Mouse (Mus musculus) intestine, postnatal 0 days (tissue): ENCODE measurements around the gene Cd3eap. TPM values are rescaled to one million over a fixed set of nuclear protein-coding genes. Genes with fewer than 3 reads are reported as not detected.
A peak's percentile ranks its signal among the peaks of the same experiment; 100 is the strongest.

Experiments used
- ATAC-seq: fragments of 200-750 bp; cut with Nextera tagmentation; 2 replicates; pipeline ENCODE4 v1.8.0; 2017; ENCODE audit warnings: mild to moderate bottlenecking, moderate TSS enrichment, moderate library complexity
- H3K27ac ChIP-seq: fragments of 300-500 bp; sonication (generic); 2 replicates; pipeline ENCODE4 v1.5.1; 2014; ENCODE audit warnings: mild to moderate bottlenecking, low read depth, low read length, moderate library complexity
- H3K27me3 ChIP-seq: fragments of 300-500 bp; sonication (generic); replicated peaks from 2 replicates; pipeline ENCODE4 v1.6.1; 2014; ENCODE audit warnings: low read length, mixed read lengths; ENCODE audit not compliant: control insufficient read depth, insufficient read depth
- H3K36me3 ChIP-seq: fragments of 300-500 bp; sonication (generic); 2 replicates; pipeline ENCODE4 v1.6.1; 2014; ENCODE audit warnings: mild to moderate bottlenecking, moderate library complexity; ENCODE audit not compliant: control insufficient read depth, insufficient read depth
- H3K4me1 ChIP-seq: fragments of 300-500 bp; sonication (generic); replicated peaks from 2 replicates; pipeline ENCODE4 v1.6.1; 2014; ENCODE audit warnings: antibody characterized with exemption, low read length, mixed read lengths; ENCODE audit not compliant: control insufficient read depth, insufficient read depth
- H3K4me2 ChIP-seq: fragments of 300-500 bp; sonication (generic); replicated peaks from 2 replicates; pipeline ENCODE4 v1.6.1; 2014; ENCODE audit warnings: low read depth, mild to moderate bottlenecking, moderate library complexity
- H3K4me3 ChIP-seq: fragments of 300-500 bp; sonication (generic); 2 replicates; pipeline ENCODE4 v1.5.1; 2014; ENCODE audit warnings: low read depth, low read length
- H3K9ac ChIP-seq: fragments of 300-500 bp; sonication (generic); 2 replicates; pipeline ENCODE4 v1.6.1; 2014; ENCODE audit warnings: mild to moderate bottlenecking, low read depth, low read length
- H3K9me3 ChIP-seq: fragments of 300-500 bp; sonication (generic); 2 replicates; pipeline ENCODE4 v1.6.1; 2016; ENCODE audit warnings: mixed run types; ENCODE audit not compliant: control insufficient read depth
- CTCF ChIP-seq: sonication (generic); IDR thresholded peaks from 2 replicates; pipeline ENCODE4 v1.5.1; 2016; ENCODE audit warnings: low read depth, mild to moderate bottlenecking, control low read depth, antibody characterized with exemption, moderate library complexity
- WGBS: fragments of 180-500 bp; shearing (Covaris S2); extraction: QIAGEN DNeasy Blood & Tissue Kit; methylation state at CpG from one replicate; pipeline ENCODE4 v1.1.7; 2014; 5-methylcytosine and 5-hydroxymethylcytosine counted together
- polyA plus RNA-seq: library from polyadenylated mRNA; unstranded; fragments of >200 nt; fragmentation: Nextera tagmentation; extraction: Ambion mirVana; gene quantifications from 2 replicates; pipeline ENCODE4 v1.2.1, GENCODE M21; 2015

Gene Cd3eap
- 8.3 and 9.7 TPM in 2 replicates for polyA plus RNA-seq

GRCm38 (mm10) chr7:19359299-19359891 lies at the start of gene Cd3eap, which contains the start of gene Ppp1r13l:
Cd3eap (minus strand) TSS chr7:19359483.
Ppp1r13l (plus strand) TSS chr7:19359749.
- Histone ChIP-seq H3K4me1 (0 out of 2 replicates have a peak, but pooled peaks cover 9% of the 10 kb centered on the region), H3K27me3 (no peaks in the 10 kb centered on the region), H3K27ac (no peak within 1 kb of the TSS), H3K4me3 (peak within 1 kb of the TSS; percentile 73), H3K36me3 (peaks cover 25% of the 10 kb centered on the region; the same call in 1 of the 2 replicates), H3K9me3 (no peaks in the 10 kb centered on the region), H3K4me2 (peak within 1 kb of the TSS; percentile 96), H3K9ac (peak within 1 kb of the TSS; percentile 34)
- peak; percentile 51 for ATAC-seq
- peak; percentile 22; the same call in 1 of the 2 replicates for TF ChIP-seq CTCF
- under 1% methylated on average over 31 of the region's 31 CpGs for WGBS

- Histone ChIP-seq H3K4me1 (0 out of 2 replicates have a peak, but pooled peaks cover 3% of the 10 kb centered on the region), H3K27ac (no peak overlapping the region), H3K27me3 (peaks cover 28% of the 10 kb centered on the region), H3K9me3 (no peaks in the 10 kb centered on the region), H3K4me3 (no peak overlapping the region), H3K4me2 (peak overlapping the region; percentile 35; the same call in 1 of the 2 replicates), H3K9ac (no peak overlapping the region), H3K36me3 (no peaks in the 10 kb centered on the region)
- peak; percentile 50; the same call in 1 of the 2 replicates for ATAC-seq
- WGBS: 2% methylated on average over 19 of the region's 19 CpGs
- TF ChIP-seq CTCF: peak; percentile 97
These were observed 46.1 kb upstream of the Cd3eap start for GRCm38 (mm10) chr7:19405417-19405816.

DNA sequence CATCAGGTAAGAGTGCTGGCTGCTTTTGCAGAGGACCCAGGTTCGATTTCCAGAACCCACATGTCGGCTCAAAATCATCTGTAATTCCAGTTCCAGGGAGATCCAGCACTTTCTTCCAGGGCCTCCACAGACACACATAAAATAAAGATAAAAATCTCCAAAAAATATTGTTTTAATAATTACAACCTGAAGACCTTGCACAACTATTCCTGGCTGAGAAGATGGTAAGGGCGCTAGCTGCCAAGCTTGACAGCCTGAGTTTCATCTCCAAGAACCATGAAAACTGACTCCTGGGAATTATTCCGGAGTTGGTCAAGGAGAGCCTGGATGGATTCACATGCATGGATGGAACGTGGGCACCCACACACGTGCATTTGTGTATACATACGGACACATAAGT lies 45.2 kb upstream of the Cd3eap start, which contains the start of gene Ckm:
Gene Ckm (plus strand): TSS at position 301 of the 400 bp plus-strand sequence.
- ATAC-seq: no peak
- WGBS: 49% methylated on average over 7 of the region's 7 CpGs
- Histone ChIP-seq H3K4me2 (peak within 1 kb of the TSS; percentile 97), H3K4me1 (0 out of 2 replicates have a peak, but pooled peaks cover 6% of the 10 kb centered on the region), H3K27ac (no peak within 1 kb of the TSS), H3K36me3 (no peaks in the 10 kb centered on the region), H3K4me3 (peak within 1 kb of the TSS; percentile 59), H3K27me3 (peaks cover 35% of the 10 kb centered on the region), H3K9ac (peak within 1 kb of the TSS; percentile 51), H3K9me3 (no peaks in the 10 kb centered on the region)
- TF ChIP-seq CTCF: no peak

- Histone ChIP-seq H3K9ac (peak within 1 kb of the TSS; percentile 51), H3K36me3 (no peaks in the 10 kb centered on the region), H3K4me1 (0 out of 2 replicates have a peak, but pooled peaks cover 6% of the 10 kb centered on the region), H3K4me3 (peak within 1 kb of the TSS; percentile 59), H3K4me2 (peak within 1 kb of the TSS; percentile 97), H3K9me3 (no peaks in the 10 kb centered on the region), H3K27ac (no peak within 1 kb of the TSS), H3K27me3 (peaks cover 35% of the 10 kb centered on the region)
- no peak for TF ChIP-seq CTCF
- peak; percentile 83 for ATAC-seq
- WGBS: under 1% methylated on average over 62 of the region's 62 CpGs
These were observed 44.5 kb upstream of the Cd3eap start, which contains the start of gene Klc3 for GRCm38 (mm10) chr7:19403731-19404296. Klc3 (minus strand) TSS chr7:19404104.

DNA sequence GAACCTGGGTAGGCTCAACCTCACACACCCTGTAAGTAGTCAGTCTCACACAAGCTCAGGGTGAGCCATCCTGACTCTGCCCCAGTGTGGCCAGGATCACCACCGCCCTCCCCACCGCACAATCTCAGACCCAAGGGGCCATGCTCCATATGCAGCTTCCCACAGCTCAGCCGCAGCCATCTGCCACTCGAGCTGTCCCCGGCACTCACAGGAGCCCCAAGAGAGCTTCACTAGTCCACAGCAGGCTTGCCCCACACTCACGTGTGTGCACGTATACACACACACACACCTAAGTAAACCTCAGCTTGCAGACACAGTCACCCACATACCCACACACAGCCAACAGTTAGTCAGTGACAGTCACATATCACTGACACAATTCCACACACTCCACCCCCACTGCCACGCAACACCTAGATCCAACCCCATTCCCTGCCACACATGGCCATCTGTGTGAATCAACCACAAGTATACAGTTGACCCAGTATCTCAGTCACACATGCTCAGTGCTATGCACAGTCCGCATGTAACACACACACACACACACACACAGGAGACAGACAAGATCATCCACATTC lies 43.3 kb upstream of the Cd3eap start:
- TF ChIP-seq CTCF: no peak

DNA sequence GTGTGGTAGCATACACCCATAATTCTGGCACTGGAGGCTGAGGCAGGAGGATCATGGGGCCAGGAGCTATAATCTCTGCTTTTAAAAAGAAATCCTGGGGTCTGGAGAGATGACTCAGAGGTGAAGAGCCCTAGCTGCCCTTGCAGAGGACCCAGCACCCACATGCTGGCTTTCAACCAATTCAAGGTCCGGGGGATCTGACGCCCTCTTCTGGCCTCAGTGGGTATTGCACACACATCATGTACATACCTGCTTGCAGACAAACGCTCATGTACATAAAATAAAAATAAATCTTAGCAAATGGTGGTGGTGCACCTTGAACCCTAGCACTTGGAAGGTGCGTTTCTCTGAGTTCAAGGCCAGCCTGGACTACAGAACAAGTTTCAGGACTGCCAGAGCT lies 41.7 kb upstream of the Cd3eap start:
- no peak for ATAC-seq
- TF ChIP-seq CTCF: peak; percentile 38
- H3K4me1 ChIP-seq: 0 out of 2 replicates have a peak, but pooled peaks cover 6% of the 10 kb centered on the region
- no peak overlapping the region for H3K4me3 ChIP-seq
- no peaks in the 10 kb centered on the region for H3K36me3 ChIP-seq
- no peak overlapping the region for H3K27ac ChIP-seq
- H3K27me3 ChIP-seq: peaks cover 35% of the 10 kb centered on the region
- H3K9ac ChIP-seq: no peak overlapping the region
- 81% methylated on average over 4 of the region's 4 CpGs for WGBS
- no peaks in the 10 kb centered on the region for H3K9me3 ChIP-seq
- no peak overlapping the region for H3K4me2 ChIP-seq

More for the DNA sequence above, 43.3 kb upstream of the Cd3eap start:
- H3K9me3 ChIP-seq: no peaks in the 10 kb centered on the region
- no peak overlapping the region for H3K9ac ChIP-seq
- H3K4me3 ChIP-seq: no peak overlapping the region
- 82% methylated on average over 9 of the region's 9 CpGs for WGBS
- H3K4me1 ChIP-seq: 0 out of 2 replicates have a peak, but pooled peaks cover 6% of the 10 kb centered on the region
- H3K27me3 ChIP-seq: peaks cover 35% of the 10 kb centered on the region
- no peak overlapping the region for H3K4me2 ChIP-seq
- ATAC-seq: no peak
- no peaks in the 10 kb centered on the region for H3K36me3 ChIP-seq
- no peak overlapping the region for H3K27ac ChIP-seq
